Mouse (Mus musculus) myocyte (in vitro differentiated cells): ENCODE data around the gene Txn2.
A peak's percentile ranks its signal among the peaks of the same experiment; 100 is the strongest.

Experiments used
- POLR2A ChIP-seq: IDR thresholded peaks from one replicate; pipeline ENCODE4 v1.6.1; 2011; ENCODE audit warnings: low read depth, mild to moderate bottlenecking, control low read depth, moderate library complexity; ENCODE audit not compliant: insufficient read length
- POLR2AphosphoS2 ChIP-seq: IDR thresholded peaks from one replicate; pipeline ENCODE4 v1.6.1; 2011; ENCODE audit warnings: low read depth, control low read depth; ENCODE audit not compliant: insufficient read length

DNA sequence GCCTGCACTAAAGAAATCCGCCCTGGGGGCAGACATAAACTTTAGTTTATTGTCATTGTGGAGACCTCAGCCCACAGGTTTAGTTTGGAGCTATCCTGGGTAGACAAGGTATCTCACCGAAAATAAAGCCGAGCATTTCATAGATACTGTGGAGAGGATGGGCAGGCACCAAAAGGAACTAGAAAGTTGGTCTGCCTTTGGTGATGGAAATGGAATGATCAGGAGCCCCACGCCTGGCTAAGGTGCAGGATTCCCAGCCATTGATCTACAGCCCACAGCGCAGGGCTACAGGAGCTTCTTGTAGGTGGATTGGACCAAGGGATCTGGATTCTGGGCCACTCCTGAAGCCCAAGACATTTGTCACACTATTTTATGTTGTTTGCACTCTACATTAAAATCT lies 28.8 kb upstream of the Txn2 start:
- TF ChIP-seq POLR2AphosphoS2 (peak; percentile 85), POLR2A (no peak)
